16 mouse cellular contexts compared by ENCODE assay signal in the genomic region with DNA sequence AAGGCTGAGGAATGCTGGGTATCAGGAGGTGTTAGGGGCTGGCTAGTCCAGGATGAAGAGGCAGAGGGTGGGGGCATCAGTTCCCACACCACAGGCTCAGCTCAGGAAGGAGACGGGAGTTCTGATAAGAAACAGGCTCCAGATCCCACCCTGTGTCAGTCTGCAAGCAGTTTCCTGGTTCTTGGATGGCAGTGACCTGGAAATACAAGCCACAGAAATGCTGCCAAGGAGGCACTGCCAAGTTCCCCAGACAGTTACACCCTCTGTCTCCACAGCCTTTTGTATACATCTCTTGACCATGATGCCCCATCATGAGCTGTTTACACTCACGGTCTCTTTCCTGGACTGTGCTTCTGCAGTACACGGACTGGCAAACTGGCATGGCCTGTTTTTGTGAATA.
A peak's percentile ranks its signal among the peaks of the same experiment; 100 is the strongest.
DNase-seq lines count a peak whose midpoint lies in the region; ATAC-seq and TF ChIP-seq lines count a peak whose summit lies in the region.
"Had no signal": no experiment of that assay in that cellular context is flagged by ENCODE, and none has a peak within 500 bp of the region (broad histone marks: within the 10 kb centered on the region; RNA-seq: fewer than 3 reads in every experiment).

No protein-coding gene starts in this region.

- no peaks in the 10 kb centered on the region for H3K9me3 ChIP-seq in forebrain, embryonic 14.5 days (replicated peaks; ENCODE audit: control insufficient read depth, low read length)
- H3K9me3 ChIP-seq in forebrain, postnatal 0 days (ENCODE audit: low read length), result no peaks in the 10 kb centered on the region
- H3K9me3 ChIP-seq in midbrain, postnatal 0 days (ENCODE audit: low read length), result no peaks in the 10 kb centered on the region
- no peaks in the 10 kb centered on the region for H3K9me3 ChIP-seq in midbrain, embryonic 14.5 days (ENCODE audit: control insufficient read depth, low read length)
- H3K9me3 ChIP-seq: embryonic facial prominence, embryonic 13.5 days; forebrain, embryonic 10.5 days; liver, embryonic 13.5 days; neural tube, embryonic 13.5 days had no signal

- no peaks in the 10 kb centered on the region for H3K36me3 ChIP-seq in forebrain, embryonic 14.5 days (ENCODE audit: control insufficient read depth, insufficient read depth, low read length)
- no peaks in the 10 kb centered on the region for H3K36me3 ChIP-seq in forebrain, postnatal 0 days (ENCODE audit: insufficient read depth)
- H3K36me3 ChIP-seq in midbrain, postnatal 0 days (ENCODE audit: insufficient read depth, low read length), result no peaks in the 10 kb centered on the region
- no peaks in the 10 kb centered on the region for H3K36me3 ChIP-seq in midbrain, embryonic 14.5 days (ENCODE audit: control insufficient read depth, insufficient read depth, low read length)
- H3K36me3 ChIP-seq: embryonic facial prominence, embryonic 13.5 days; forebrain, embryonic 10.5 days; liver, embryonic 13.5 days; neural tube, embryonic 13.5 days had no signal

- no peak overlapping the region for H3K27ac ChIP-seq in forebrain, embryonic 14.5 days (ENCODE audit: low read depth, low read length)
- H3K27ac ChIP-seq in forebrain, postnatal 0 days (ENCODE audit: low read depth, low read length), result no peak overlapping the region
- H3K27ac ChIP-seq in midbrain, postnatal 0 days (ENCODE audit: low read depth, low read length), result no peak overlapping the region
- H3K27ac ChIP-seq in midbrain, embryonic 14.5 days (replicated peaks; ENCODE audit: low read depth, low read length), result no peak overlapping the region
- H3K27ac ChIP-seq: embryonic facial prominence, embryonic 13.5 days; forebrain, embryonic 10.5 days; hindbrain, embryonic 14.5 days; liver, embryonic 13.5 days; neural tube, embryonic 13.5 days had no signal

- no peak for ATAC-seq in forebrain, embryonic 14.5 days
- ATAC-seq in forebrain, postnatal 0 days, result no peak
- no peak for ATAC-seq in midbrain, postnatal 0 days (ENCODE audit: low FRiP score)
- ATAC-seq in midbrain, embryonic 14.5 days (ENCODE audit: low FRiP score, low TSS enrichment), result no peak

- no peak overlapping the region for H3K4me2 ChIP-seq in forebrain, embryonic 14.5 days (ENCODE audit: low read length)
- no peak overlapping the region for H3K4me2 ChIP-seq in forebrain, postnatal 0 days (ENCODE audit: low read depth)
- H3K4me2 ChIP-seq in midbrain, postnatal 0 days (ENCODE audit: low read depth, low read length, poor library complexity, severe bottlenecking), result no peak overlapping the region
- H3K4me2 ChIP-seq in midbrain, embryonic 14.5 days (ENCODE audit: low read length), result no peak overlapping the region
- H3K4me2 ChIP-seq: embryonic facial prominence, embryonic 13.5 days; hindbrain, embryonic 14.5 days; liver, embryonic 13.5 days; neural tube, embryonic 13.5 days had no signal

- no peak for TF ChIP-seq CTCF in forebrain, postnatal 0 days (IDR thresholded peaks at IDR 0.05; ENCODE audit: low read depth)
- TF ChIP-seq CTCF in midbrain, postnatal 0 days (IDR thresholded peaks at IDR 0.05), result no peak

- intact Hi-C loops in left cerebral cortex, postnatal 14 days (cut with DNase I), result no loop called here

- no peak overlapping the region for H3K4me3 ChIP-seq in forebrain, embryonic 14.5 days (ENCODE audit: low read depth, low read length)
- no peak overlapping the region for H3K4me3 ChIP-seq in forebrain, postnatal 0 days (ENCODE audit: low read depth, low read length)
- H3K4me3 ChIP-seq in midbrain, postnatal 0 days (ENCODE audit: low read depth, low read length), result no peak overlapping the region
- no peak overlapping the region for H3K4me3 ChIP-seq in midbrain, embryonic 14.5 days (replicated peaks; ENCODE audit: low read depth, low read length)
- H3K4me3 ChIP-seq: embryonic facial prominence, embryonic 13.5 days; forebrain, embryonic 10.5 days; liver, embryonic 13.5 days; neural tube, embryonic 13.5 days had no signal

- DNase-seq in forebrain, embryonic 14.5 days (ENCODE audit: low spot score), result peak; percentile 30
- DNase-seq in forebrain, postnatal 0 days, result no peak
- peak; percentile 47 for DNase-seq in midbrain, postnatal 0 days (ENCODE audit: low spot score)
- DNase-seq in midbrain, embryonic 14.5 days, result no peak
- DNase-seq in lung, postnatal 36 days, result peak; percentile 87
- no peak for DNase-seq in ovary, postnatal 36 days (ENCODE audit: low spot score)
- DNase-seq in left cerebral cortex, postnatal 14 days (ENCODE audit: low spot score in 2 of 2), result no peak
- DNase-seq in right cerebral cortex, postnatal 4 days, result no peak
- DNase-seq: adrenal gland, postnatal 10 days; cerebellum, adult 2 months; kidney, adult 11 months; liver, embryonic 13.5 days had no signal

- 45% methylated on average over 3 of the region's 3 CpGs for WGBS in forebrain, embryonic 14.5 days
- 34% methylated on average over 3 of the region's 3 CpGs for WGBS in forebrain, postnatal 0 days
- 68% methylated on average over 3 of the region's 3 CpGs for WGBS in midbrain, postnatal 0 days
- 61% methylated on average over 3 of the region's 3 CpGs for WGBS in midbrain, embryonic 14.5 days

- H3K4me1 ChIP-seq in forebrain, embryonic 14.5 days (ENCODE audit: control insufficient read depth, insufficient read depth, low read length), result peaks cover 2% of the 10 kb centered on the region; the same call in 1 of the 2 replicates
- H3K4me1 ChIP-seq in forebrain, postnatal 0 days (ENCODE audit: insufficient read depth), result no peaks in the 10 kb centered on the region
- H3K4me1 ChIP-seq in midbrain, postnatal 0 days (ENCODE audit: insufficient read depth, low read length), result no peaks in the 10 kb centered on the region
- peaks cover 3% of the 10 kb centered on the region; the same call in 1 of the 2 replicates for H3K4me1 ChIP-seq in midbrain, embryonic 14.5 days (ENCODE audit: control insufficient read depth, insufficient read depth, low read length)

- H3K9ac ChIP-seq in forebrain, embryonic 14.5 days (ENCODE audit: low read length), result no peak overlapping the region
- no peak overlapping the region for H3K9ac ChIP-seq in forebrain, postnatal 0 days
- no peak overlapping the region for H3K9ac ChIP-seq in midbrain, postnatal 0 days (replicated peaks; ENCODE audit: low read length, poor library complexity, severe bottlenecking)
- no peak overlapping the region for H3K9ac ChIP-seq in midbrain, embryonic 14.5 days (replicated peaks; ENCODE audit: low read length)
- H3K9ac ChIP-seq: embryonic facial prominence, embryonic 13.5 days; hindbrain, embryonic 14.5 days; liver, embryonic 13.5 days; neural tube, embryonic 13.5 days had no signal

- H3K27me3 ChIP-seq in forebrain, embryonic 14.5 days (replicated peaks; ENCODE audit: control insufficient read depth, insufficient read depth, low read length), result 0 out of 2 replicates have a peak, but pooled peaks cover 3% of the 10 kb centered on the region
- no peaks in the 10 kb centered on the region for H3K27me3 ChIP-seq in forebrain, postnatal 0 days (ENCODE audit: insufficient read depth, low read length)
- H3K27me3 ChIP-seq in midbrain, postnatal 0 days (ENCODE audit: insufficient read depth, low read length), result 0 out of 2 replicates have a peak, but pooled peaks cover 4% of the 10 kb centered on the region
- 0 out of 2 replicates have a peak, but pooled peaks cover 7% of the 10 kb centered on the region for H3K27me3 ChIP-seq in midbrain, embryonic 14.5 days (ENCODE audit: control insufficient read depth, insufficient read depth, low read length)

Comparison
In these comparisons a context has a peak if more than half of its experiments do, and no peak if none do; other contexts are left out.
1. DNase-seq: peak in forebrain, embryonic 14.5 days (single experiment), midbrain, postnatal 0 days (single experiment) and lung, postnatal 36 days (single experiment); none in forebrain, postnatal 0 days (single experiment), midbrain, embryonic 14.5 days (single experiment), ovary, postnatal 36 days (single experiment), left cerebral cortex, postnatal 14 days (0 of 2) and right cerebral cortex, postnatal 4 days (single experiment).